Mouse (Mus musculus): ENCODE data around the gene Igsf8. TPM values are rescaled to one million over a fixed set of nuclear protein-coding genes. Genes with fewer than 3 reads are reported as not detected.

Igsf8 gene
- polyA plus RNA-seq, 1 experiment: not detected

- TF ChIP-seq POLR2A (IDR thresholded peaks at IDR 0.05; ENCODE audit: insufficient read depth, low read depth, low read length): no peak
- no peak for TF ChIP-seq CTCF (IDR thresholded peaks at IDR 0.05; ENCODE audit: insufficient read depth, low read depth, low read length)
- 30% methylated on average over 10 of the region's 10 CpGs for WGBS
- Histone ChIP-seq H3K27ac (ENCODE audit: insufficient read depth, low read depth, low read length) (no peak overlapping the region), H3K4me1 (ENCODE audit: control insufficient read depth, insufficient read depth, low read length) (peaks cover 48% of the 10 kb centered on the region), H3K4me3 (ENCODE audit: insufficient read depth, low read depth, low read length) (no peak overlapping the region)
Measured at GRCm38 (mm10) chr1:172281522-172282254, 20.2 kb downstream of the Igsf8 start.

- Histone ChIP-seq H3K27ac (ENCODE audit: insufficient read depth, low read depth, low read length) (no peak overlapping the region), H3K4me1 (ENCODE audit: control insufficient read depth, insufficient read depth, low read length) (peaks cover 51% of the 10 kb centered on the region), H3K4me3 (ENCODE audit: insufficient read depth, low read depth, low read length) (no peak overlapping the region)
- TF ChIP-seq CTCF (IDR thresholded peaks at IDR 0.05; ENCODE audit: insufficient read depth, low read depth, low read length): no peak
- no peak for TF ChIP-seq POLR2A (IDR thresholded peaks at IDR 0.05; ENCODE audit: insufficient read depth, low read depth, low read length)
- 86% methylated on average over 6 of the region's 6 CpGs for WGBS
Measured at GRCm38 (mm10) chr1:172283073-172283472, 21.6 kb downstream of the Igsf8 start.

GRCm38 (mm10) chr1:172284221-172284620, 22.8 kb downstream of the Igsf8 start:
- WGBS: 81% methylated on average over 14 of the region's 14 CpGs

GRCm38 (mm10) chr1:172286740-172287139, 25.3 kb downstream of the Igsf8 start:
- Histone ChIP-seq H3K4me3 (ENCODE audit: insufficient read depth, low read depth, low read length) (no peak overlapping the region), H3K4me1 (ENCODE audit: control insufficient read depth, insufficient read depth, low read length) (peaks cover 32% of the 10 kb centered on the region), H3K27ac (ENCODE audit: insufficient read depth, low read depth, low read length) (no peak overlapping the region)
- 51% methylated on average over 5 of the region's 5 CpGs for whole genome bisulfite sequencing
- TF ChIP-seq CTCF (IDR thresholded peaks at IDR 0.05; ENCODE audit: insufficient read depth, low read depth, low read length): no peak
- no peak for TF ChIP-seq POLR2A (IDR thresholded peaks at IDR 0.05; ENCODE audit: insufficient read depth, low read depth, low read length)

More at GRCm38 (mm10) chr1:172284221-172284620, 22.8 kb downstream of the Igsf8 start:
- Histone ChIP-seq H3K4me3 (ENCODE audit: insufficient read depth, low read depth, low read length) (no peak overlapping the region), H3K27ac (ENCODE audit: insufficient read depth, low read depth, low read length) (no peak overlapping the region), H3K4me1 (ENCODE audit: control insufficient read depth, insufficient read depth, low read length) (peaks cover 51% of the 10 kb centered on the region)
- no peak for TF ChIP-seq CTCF (IDR thresholded peaks at IDR 0.05; ENCODE audit: insufficient read depth, low read depth, low read length)
- no peak for TF ChIP-seq POLR2A (IDR thresholded peaks at IDR 0.05; ENCODE audit: insufficient read depth, low read depth, low read length)

GRCm38 (mm10) chr1:172288900-172289616, 27.6 kb downstream of the Igsf8 start:
- no peak overlapping the region for H3K4me3 ChIP-seq (ENCODE audit: insufficient read depth, low read depth, low read length)
- 86% methylated on average over 11 of the region's 11 CpGs for WGBS
- peaks cover 39% of the 10 kb centered on the region for H3K4me1 ChIP-seq (ENCODE audit: control insufficient read depth, insufficient read depth, low read length)
- H3K27ac ChIP-seq (ENCODE audit: insufficient read depth, low read depth, low read length): no peak overlapping the region
- TF ChIP-seq POLR2A (IDR thresholded peaks at IDR 0.05; ENCODE audit: insufficient read depth, low read depth, low read length) (no peak), CTCF (IDR thresholded peaks at IDR 0.05; ENCODE audit: insufficient read depth, low read depth, low read length) (no peak)

- TF ChIP-seq CTCF (IDR thresholded peaks at IDR 0.05; ENCODE audit: insufficient read depth, low read depth, low read length) (no peak), POLR2A (IDR thresholded peaks at IDR 0.05; ENCODE audit: insufficient read depth, low read depth, low read length) (no peak)
- H3K27ac ChIP-seq (ENCODE audit: insufficient read depth, low read depth, low read length): no peak overlapping the region
- 88% methylated on average over 3 of the region's 3 CpGs for WGBS
- peaks cover 36% of the 10 kb centered on the region for H3K4me1 ChIP-seq (ENCODE audit: control insufficient read depth, insufficient read depth, low read length)
- H3K4me3 ChIP-seq (ENCODE audit: insufficient read depth, low read depth, low read length): no peak overlapping the region
Measured at GRCm38 (mm10) chr1:172289617-172289946, 28.1 kb downstream of the Igsf8 start.

- peaks cover 33% of the 10 kb centered on the region for H3K4me1 ChIP-seq (ENCODE audit: control insufficient read depth, insufficient read depth, low read length)
- WGBS: 44% methylated on average over 2 of the region's 2 CpGs
- no peak overlapping the region for H3K4me3 ChIP-seq (ENCODE audit: insufficient read depth, low read depth, low read length)
- H3K27ac ChIP-seq (ENCODE audit: insufficient read depth, low read depth, low read length): peak overlapping the region; percentile 62
- TF ChIP-seq CTCF (IDR thresholded peaks at IDR 0.05; ENCODE audit: insufficient read depth, low read depth, low read length): no peak
- no peak for TF ChIP-seq POLR2A (IDR thresholded peaks at IDR 0.05; ENCODE audit: insufficient read depth, low read depth, low read length)
Measured at GRCm38 (mm10) chr1:172292880-172293279, 31.4 kb downstream of the Igsf8 start.

- Histone ChIP-seq H3K4me1 (ENCODE audit: control insufficient read depth, insufficient read depth, low read length) (peaks cover 36% of the 10 kb centered on the region), H3K4me3 (ENCODE audit: insufficient read depth, low read depth, low read length) (no peak overlapping the region), H3K27ac (ENCODE audit: insufficient read depth, low read depth, low read length) (peak overlapping the region; percentile 62)
- 48% methylated on average over 11 of the region's 11 CpGs for WGBS
- no peak for TF ChIP-seq POLR2A (IDR thresholded peaks at IDR 0.05; ENCODE audit: insufficient read depth, low read depth, low read length)
- no peak for TF ChIP-seq CTCF (IDR thresholded peaks at IDR 0.05; ENCODE audit: insufficient read depth, low read depth, low read length)
Measured at GRCm38 (mm10) chr1:172293449-172293848, 32.0 kb downstream of the Igsf8 start.

- WGBS: 54% methylated on average over 4 of the region's 4 CpGs
- Histone ChIP-seq H3K27ac (ENCODE audit: insufficient read depth, low read depth, low read length) (peak overlapping the region; percentile 81; the same call in 1 of the 2 replicates), H3K4me1 (ENCODE audit: control insufficient read depth, insufficient read depth, low read length) (peaks cover 51% of the 10 kb centered on the region), H3K4me3 (ENCODE audit: insufficient read depth, low read depth, low read length) (peak overlapping the region; percentile 46)
- no peak for TF ChIP-seq CTCF (IDR thresholded peaks at IDR 0.05; ENCODE audit: insufficient read depth, low read depth, low read length)
- TF ChIP-seq POLR2A (IDR thresholded peaks at IDR 0.05; ENCODE audit: insufficient read depth, low read depth, low read length): no peak
Measured at GRCm38 (mm10) chr1:172295751-172296197, 34.3 kb downstream of the Igsf8 start.
